Mouse (Mus musculus): ENCODE data around the gene Gm13757.
"Not testable (repeated sequence)": the region's sequence is repeated elsewhere in the genome, so short reads cannot be mapped to it uniquely, and the experiment has no call there.

Gene Gm13757

DNA sequence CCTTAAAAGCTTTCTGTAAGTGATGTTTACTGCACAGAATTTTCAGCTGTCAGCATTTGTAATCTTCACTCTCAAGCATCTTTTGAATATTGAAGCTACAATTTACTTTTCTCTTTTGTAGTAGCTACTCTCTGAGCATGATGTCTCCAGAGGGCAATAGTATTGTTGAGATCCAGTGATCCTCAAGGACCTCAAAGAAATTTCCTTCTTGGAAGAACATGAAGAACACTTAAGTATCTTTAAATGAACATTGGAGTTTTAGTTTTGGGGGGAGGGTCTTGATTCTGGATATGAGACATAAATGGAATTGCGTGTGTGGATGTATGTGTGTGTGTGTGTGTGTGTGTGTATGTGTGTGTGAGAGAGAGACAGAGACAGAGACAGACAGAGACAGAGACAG lies at the start of gene Gm13757:
TSS of gene Gm13757 (minus strand) at position 101 of the 400 bp plus-strand sequence.
- DNase-seq, result no peak

DNA sequence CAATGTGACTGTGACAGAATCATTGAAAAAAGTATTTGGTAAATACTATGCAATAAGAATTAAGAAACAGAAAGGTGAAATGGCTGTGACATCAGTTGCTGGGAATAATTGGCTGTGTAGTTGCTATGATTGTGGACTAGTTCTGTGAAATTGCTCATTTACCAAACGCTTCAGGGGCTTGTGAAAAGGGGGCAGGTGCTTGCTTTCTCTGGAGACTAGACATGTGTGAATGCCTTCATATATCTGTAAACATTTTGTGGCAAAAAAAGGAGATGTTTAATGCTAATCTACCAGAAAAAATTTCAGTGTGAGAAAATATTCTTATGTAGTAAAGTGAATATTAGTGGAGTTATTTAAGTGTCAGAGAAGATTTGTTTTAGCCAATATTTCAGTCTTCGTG lies 44.1 kb upstream of the Gm13757 start, which contains the start of gene Olfr1185-ps1:
TSS of gene Olfr1185-ps1 (plus strand) at position 301 of the 400 bp plus-strand sequence.
- no peak for DNase-seq

DNA sequence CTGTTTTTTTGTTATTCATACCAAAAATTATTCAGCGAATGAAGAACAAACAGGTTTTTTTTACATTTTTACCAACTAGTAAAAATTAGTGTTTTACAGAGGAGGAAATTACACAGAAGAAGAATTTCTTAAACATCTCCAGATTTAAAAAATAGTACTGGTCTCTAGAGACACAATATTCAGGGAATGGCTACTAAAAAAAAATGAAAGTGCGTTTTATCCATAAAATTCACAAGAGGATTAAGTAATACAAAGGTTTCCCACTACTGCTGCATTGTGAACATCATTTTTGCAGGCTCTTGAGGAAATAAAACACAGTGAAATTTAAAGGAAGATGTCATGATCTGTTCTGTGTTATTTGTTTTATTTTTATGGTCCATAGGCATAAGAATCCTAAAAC lies 34.4 kb upstream of the Gm13757 start, which contains the start of gene Olfr1184:
TSS of gene Olfr1184 (plus strand) at position 301 of the 400 bp plus-strand sequence.
- no peak for DNase-seq

DNA sequence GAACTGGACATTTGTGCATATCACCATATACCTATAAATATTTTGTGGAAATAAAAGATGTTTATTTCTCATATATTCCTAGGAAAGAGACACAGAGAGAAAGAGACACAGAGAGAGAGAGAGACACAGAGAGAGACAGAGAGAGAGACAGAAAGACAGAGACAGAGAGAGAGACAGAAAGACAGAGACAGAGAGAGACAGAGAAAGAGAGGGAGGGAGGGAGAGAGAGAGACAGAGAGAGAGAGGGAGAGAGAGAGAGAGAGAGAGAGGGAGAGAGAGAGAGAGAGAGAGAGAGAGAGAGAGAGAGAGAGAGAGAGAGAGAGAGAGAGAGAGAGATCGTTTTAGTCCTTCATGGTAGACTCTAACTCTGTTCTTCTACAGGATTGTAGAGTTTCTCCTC lies 5.6 kb upstream of the Gm13757 start, which contains the start of gene Olfr1183:
TSS of gene Olfr1183 (plus strand) at position 301 of the 400 bp plus-strand sequence.
- not testable (repeated sequence) for DNase-seq

DNA sequence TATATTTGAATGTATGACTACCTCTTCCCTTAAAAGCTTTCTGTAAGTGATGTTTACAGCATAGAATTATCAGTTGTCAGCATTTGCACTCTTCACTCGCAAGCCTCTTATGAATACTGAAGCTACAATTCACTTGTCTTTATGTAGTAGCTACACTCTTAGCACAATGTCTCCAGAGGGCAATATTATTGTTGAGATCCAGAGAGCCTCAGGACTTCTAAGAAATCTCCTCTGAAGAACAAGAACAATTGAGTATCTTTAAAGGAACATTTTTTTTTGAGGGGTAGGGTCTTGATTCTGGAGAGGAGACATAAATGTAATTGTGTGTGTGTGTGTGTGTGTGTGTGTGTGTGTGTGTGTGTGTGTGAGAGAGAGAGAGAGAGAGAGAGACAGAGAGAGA lies 22.9 kb downstream of the Gm13757 start, which contains the start of gene Olfr1181:
TSS of gene Olfr1181 (minus strand) at position 101 of the 400 bp plus-strand sequence.
- DNase-seq, result no peak

DNA sequence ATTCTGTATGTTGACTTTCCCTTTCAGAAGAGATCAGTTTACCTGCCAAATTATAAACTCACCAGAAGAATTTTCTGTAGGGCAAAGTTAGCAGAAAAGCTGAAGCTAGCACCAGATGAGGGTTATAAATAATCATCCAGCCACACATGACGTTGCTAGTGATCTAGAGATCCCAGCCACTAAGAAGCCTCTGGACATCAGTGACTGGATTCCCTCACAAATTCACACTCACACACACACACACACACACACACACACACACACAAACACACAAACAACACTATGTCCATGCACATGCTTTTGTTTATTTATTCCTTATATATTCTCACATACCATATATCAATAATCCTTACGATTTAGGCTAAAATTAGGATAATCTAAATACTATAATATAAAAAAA lies 29.9 kb downstream of the Gm13757 start, which contains the start of gene Olfr1180:
TSS of gene Olfr1180 (minus strand) at position 101 of the 400 bp plus-strand sequence.
- DNase-seq, result no peak

DNA sequence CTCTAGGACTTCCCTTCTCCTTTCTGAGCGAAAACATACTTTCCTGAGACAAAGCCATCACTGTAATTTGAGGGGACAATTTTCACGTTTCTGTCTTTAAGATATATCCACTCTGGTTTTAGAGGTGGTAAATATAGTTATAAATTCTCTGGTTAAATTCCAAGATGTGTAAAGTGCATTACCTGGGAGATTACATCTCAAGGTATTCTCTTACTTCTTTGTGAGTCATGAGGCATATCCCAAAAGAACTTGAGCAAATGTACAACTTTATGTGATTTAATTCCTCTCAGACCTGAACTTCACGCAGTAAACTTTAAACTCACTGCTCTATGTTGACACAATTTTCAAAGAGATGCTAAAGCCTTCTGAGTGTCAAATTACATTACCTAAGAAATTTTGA lies 42.6 kb downstream of the Gm13757 start, which contains the start of gene Olfr1179:
TSS of gene Olfr1179 (minus strand) at position 101 of the 400 bp plus-strand sequence.
- DNase-seq, result no peak

All from thymus, postnatal 25 days (tissue).